Mouse (Mus musculus) erythroblast, embryonic 14.5 days (primary cell): ENCODE results near the gene Unk. TPM values are rescaled to one million over a fixed set of nuclear protein-coding genes. Genes with fewer than 3 reads are reported as not detected.
"Not testable (repeated sequence)": the region's sequence is repeated elsewhere in the genome, so short reads cannot be mapped to it uniquely, and the experiment has no call there.

Source experiments
- H3K27me3 ChIP-seq: 2 replicates; pipeline ENCODE4 v1.6.1; 2012; ENCODE audit warnings: inconsistent platforms; ENCODE audit not compliant: control insufficient read depth
- H3K36me3 ChIP-seq: 2 replicates; pipeline ENCODE4 v1.6.1; 2012; ENCODE audit warnings: mild to moderate bottlenecking, inconsistent platforms; ENCODE audit not compliant: control insufficient read depth
- H3K4me1 ChIP-seq: 2 replicates; pipeline ENCODE4 v1.6.1; 2012; ENCODE audit warnings: inconsistent platforms; ENCODE audit not compliant: control insufficient read depth
- H3K4me3 ChIP-seq: replicated peaks from 2 replicates; pipeline ENCODE3; 2012; ENCODE audit warnings: moderate library complexity, mild to moderate bottlenecking, inconsistent platforms
- H3K9me3 ChIP-seq: 2 replicates; pipeline ENCODE4 v1.6.1; 2012; ENCODE audit warnings: low read length, inconsistent platforms, mixed read lengths; ENCODE audit not compliant: control insufficient read depth
- GATA1 ChIP-seq: IDR thresholded peaks from 2 replicates; pipeline ENCODE4 v1.6.1; 2012; ENCODE audit warnings: low read length, inconsistent platforms, mixed read lengths
- TAL1 ChIP-seq: IDR thresholded peaks from 3 replicates; pipeline ENCODE4 v1.6.1; 2012; ENCODE audit warnings: low read length, inconsistent platforms, mixed read lengths
- polyA plus RNA-seq: library from polyadenylated mRNA; stranded (reverse); fragments of >175 nt; gene quantifications from 2 replicates; pipeline ENCODE4 v1.2.3, GENCODE M21; 2012

Unk gene
- polyA plus RNA-seq, 1 experiment = 3.6 TPM

GRCm38 (mm10) chr11:116008411-116008810 is 21.7 kb upstream of the Unk start:
- Histone ChIP-seq H3K4me1 (peaks cover 46% of the 10 kb centered on the region), H3K27me3 (peaks cover 21% of the 10 kb centered on the region), H3K36me3 (peaks cover 26% of the 10 kb centered on the region), H3K4me3 (no peak overlapping the region), H3K9me3 (no peaks in the 10 kb centered on the region)
- TF ChIP-seq GATA1 = no peak
- no peak for TF ChIP-seq TAL1

DNA sequence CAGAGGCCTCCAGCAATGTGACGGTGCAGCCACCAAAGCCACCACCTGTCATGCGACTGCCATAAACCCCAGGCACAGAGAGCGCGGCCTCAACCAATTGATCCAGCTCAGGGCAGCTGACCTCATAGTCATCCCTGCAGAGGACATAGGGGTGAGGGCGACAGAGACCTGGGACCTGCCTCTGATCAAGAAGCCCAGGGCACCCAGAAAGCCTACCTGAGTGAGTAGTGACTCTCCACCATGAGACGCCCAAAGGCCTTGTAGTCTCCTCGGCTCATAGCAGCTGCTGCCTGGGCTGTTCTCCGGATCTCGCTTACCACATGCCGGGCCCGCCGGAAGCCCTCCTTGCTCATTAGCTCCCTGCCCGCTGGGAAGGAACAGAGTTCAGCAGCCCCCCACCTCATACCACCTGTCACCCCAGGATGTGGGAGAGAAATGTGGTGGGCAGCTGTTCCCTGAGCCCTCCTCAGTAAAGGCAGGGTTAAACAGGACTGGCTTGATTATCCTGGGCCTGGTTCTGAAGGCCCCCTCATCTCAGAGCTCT is 21.2 kb upstream of the Unk start:
- Histone ChIP-seq H3K4me3 (no peak overlapping the region), H3K9me3 (no peaks in the 10 kb centered on the region), H3K36me3 (peaks cover 26% of the 10 kb centered on the region), H3K4me1 (peaks cover 46% of the 10 kb centered on the region), H3K27me3 (peaks cover 23% of the 10 kb centered on the region)
- TF ChIP-seq GATA1 = no peak
- no peak for TF ChIP-seq TAL1

DNA sequence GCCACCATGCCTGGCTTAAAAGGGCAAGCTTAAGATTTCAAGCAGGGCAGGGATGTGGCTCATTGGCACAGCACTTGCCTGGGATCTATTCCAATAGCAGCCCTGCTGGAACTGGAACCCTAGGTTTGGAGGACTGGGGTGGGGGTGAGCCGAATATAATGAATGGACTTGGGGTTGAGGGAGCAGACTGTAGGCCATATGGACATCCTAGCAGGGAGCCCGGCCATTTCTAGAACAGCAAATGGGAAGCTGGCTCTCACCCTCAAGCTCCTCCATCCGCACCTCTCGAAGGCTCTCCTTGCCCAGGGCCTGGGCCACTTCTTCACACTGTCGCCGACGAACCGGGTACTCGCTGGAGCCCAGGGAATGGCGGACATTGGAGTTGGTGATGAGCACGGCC is 20.5 kb upstream of the Unk start:
- H3K4me1 ChIP-seq = peaks cover 39% of the 10 kb centered on the region

GRCm38 (mm10) chr11:116010146-116010545 is 20.0 kb upstream of the Unk start:
- no peak for TF ChIP-seq TAL1
- no peak for TF ChIP-seq GATA1
- Histone ChIP-seq H3K27me3 (peaks cover 33% of the 10 kb centered on the region), H3K4me1 (peaks cover 36% of the 10 kb centered on the region), H3K9me3 (no peaks in the 10 kb centered on the region), H3K4me3 (no peak overlapping the region), H3K36me3 (peaks cover 26% of the 10 kb centered on the region)

More for the DNA sequence above, 20.5 kb upstream of the Unk start:
- Histone ChIP-seq H3K27me3 (peaks cover 31% of the 10 kb centered on the region), H3K4me3 (no peak overlapping the region), H3K36me3 (peaks cover 26% of the 10 kb centered on the region), H3K9me3 (no peaks in the 10 kb centered on the region)
- TF ChIP-seq TAL1 = no peak
- no peak for TF ChIP-seq GATA1

GRCm38 (mm10) chr11:116010948-116011347 is 19.2 kb upstream of the Unk start:
- Histone ChIP-seq H3K36me3 (peaks cover 26% of the 10 kb centered on the region), H3K9me3 (no peaks in the 10 kb centered on the region), H3K4me1 (peaks cover 30% of the 10 kb centered on the region), H3K27me3 (peaks cover 33% of the 10 kb centered on the region), H3K4me3 (no peak overlapping the region)
- TF ChIP-seq TAL1 (no peak), GATA1 (no peak)

- H3K9me3 ChIP-seq = no peaks in the 10 kb centered on the region
- peaks cover 26% of the 10 kb centered on the region for H3K36me3 ChIP-seq
- no peak for TF ChIP-seq GATA1
- TF ChIP-seq TAL1 = no peak
- peaks cover 24% of the 10 kb centered on the region for H3K4me1 ChIP-seq
- H3K4me3 ChIP-seq = peak overlapping the region; percentile 67
- H3K27me3 ChIP-seq = peaks cover 37% of the 10 kb centered on the region
Observed at GRCm38 (mm10) chr11:116011529-116012261, 18.4 kb upstream of the Unk start.

GRCm38 (mm10) chr11:116012262-116012947 is 17.7 kb upstream of the Unk start, which contains the start of gene Galk1:
TSS of gene Galk1 (minus strand) at chr11:116012719.
- peaks cover 37% of the 10 kb centered on the region for H3K27me3 ChIP-seq
- peaks cover 23% of the 10 kb centered on the region for H3K36me3 ChIP-seq
- no peak for TF ChIP-seq TAL1
- peaks cover 21% of the 10 kb centered on the region for H3K4me1 ChIP-seq
- H3K9me3 ChIP-seq = no peaks in the 10 kb centered on the region
- H3K4me3 ChIP-seq = peak within 1 kb of the TSS; percentile 67

DNA sequence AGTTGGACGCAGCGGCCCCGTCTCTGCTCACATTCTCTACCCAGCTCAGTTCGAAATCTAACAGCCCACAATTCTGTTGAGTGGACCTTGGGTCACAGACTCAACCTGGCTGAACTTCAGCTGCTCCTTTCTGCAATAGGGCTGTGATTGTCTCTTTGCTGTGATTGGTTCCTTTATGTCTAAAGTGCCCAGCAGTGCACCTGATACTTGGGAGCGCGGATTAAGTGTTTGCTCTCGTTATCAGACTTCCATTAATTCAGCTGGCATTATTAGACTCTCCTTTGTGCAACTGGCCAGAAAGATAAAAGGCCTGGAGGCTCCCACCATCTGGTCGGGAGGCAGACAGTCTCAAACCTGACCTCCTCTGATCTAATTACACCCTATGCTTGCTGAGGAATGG is 15.3 kb upstream of the Unk start:
- no peak overlapping the region for H3K4me3 ChIP-seq
- no peaks in the 10 kb centered on the region for H3K9me3 ChIP-seq
- H3K36me3 ChIP-seq = peaks cover 3% of the 10 kb centered on the region
- TF ChIP-seq TAL1 (no peak), GATA1 (no peak)
- H3K27me3 ChIP-seq = peaks cover 37% of the 10 kb centered on the region
- H3K4me1 ChIP-seq = peaks cover 25% of the 10 kb centered on the region

DNA sequence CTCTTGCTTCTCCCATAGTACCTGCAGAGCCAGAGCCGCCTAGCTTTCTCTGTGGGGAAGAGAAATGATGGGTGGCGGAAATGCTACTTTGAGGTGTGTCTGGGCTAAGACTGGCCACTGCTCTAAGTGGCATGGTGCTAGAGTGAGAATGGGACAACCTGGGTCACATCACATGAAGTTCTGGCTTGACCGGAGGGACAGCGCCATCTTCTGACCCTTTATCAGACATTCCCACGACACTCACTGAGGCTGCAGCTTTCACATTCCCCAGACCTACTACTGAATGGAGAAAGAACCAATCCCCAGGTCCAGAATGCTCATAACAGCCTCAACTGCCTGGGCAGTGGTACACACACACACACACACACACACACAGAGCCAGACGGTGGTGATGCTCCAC is 12.0 kb upstream of the Unk start:
- no peak for TF ChIP-seq TAL1
- TF ChIP-seq GATA1 = no peak
- H3K27me3 ChIP-seq = peaks cover 25% of the 10 kb centered on the region
- no peaks in the 10 kb centered on the region for H3K9me3 ChIP-seq
- no peak overlapping the region for H3K4me3 ChIP-seq
- H3K36me3 ChIP-seq = peaks cover 26% of the 10 kb centered on the region
- H3K4me1 ChIP-seq = peaks cover 19% of the 10 kb centered on the region

GRCm38 (mm10) chr11:116018867-116019266 is 11.3 kb upstream of the Unk start:
- not testable (repeated sequence) for H3K9me3 ChIP-seq, H3K4me3 ChIP-seq
- peaks cover 34% of the 10 kb centered on the region for H3K36me3 ChIP-seq
- H3K4me1 ChIP-seq = peaks cover 19% of the 10 kb centered on the region
- peaks cover 20% of the 10 kb centered on the region for H3K27me3 ChIP-seq
